Mouse (Mus musculus) Patski (cell line): Measurements from ENCODE around the gene Trip10. TPM values are rescaled to one million over a fixed set of nuclear protein-coding genes. Genes with fewer than 3 reads are reported as not detected.
A peak's percentile ranks its signal among the peaks of the same experiment; 100 is the strongest.
"Not testable (repeated sequence)": the region's sequence is repeated elsewhere in the genome, so short reads cannot be mapped to it uniquely, and the experiment has no call there.

Experiments used
- ATAC-seq: fragments of 100-300 bp; one replicate; pipeline ENCODE4 v1.8.0; 2021
- CTCF ChIA-PET: fragments of 350-600 bp; sonication (Branson Sonifier 250); formaldehyde crosslinking; loops from one replicate; lab custom pipeline; 2022; ENCODE audit warnings: inconsistent platforms; lab: Charles Lee
- POLR2A ChIA-PET: fragments of 350-600 bp; sonication (Branson Sonifier 250); formaldehyde crosslinking; loops from one replicate; lab custom pipeline; 2022; ENCODE audit warnings: antibody characterized with exemption, inconsistent platforms; lab: Charles Lee
- DNase-seq: peaks from one replicate; pipeline ENCODE4 v3.0.0-alpha.2; 2011; ENCODE audit warnings: low read depth, low spot score
- H3K27me3 ChIP-seq: fragments of 371-371 bp; one replicate; pipeline ENCODE4 v1.5.1; 2021
- CTCF ChIP-seq: fragments of 100-300 bp; IDR thresholded peaks from one replicate; pipeline ENCODE4 v1.5.1; 2021
- in situ Hi-C: fragments of 300-500 bp; cut with MboI; formaldehyde crosslinking; loops from 3 replicates; pipeline ENCODE4 v1.11.1; 2018; ENCODE audit warnings: low pct_unique_long_range_greater_than_20kb, mixed read lengths
- polyA plus RNA-seq: library from polyadenylated mRNA; unstranded; gene quantifications from one replicate; pipeline ENCODE4 v1.2.3, GENCODE M21; 2021

The Trip10 gene
- polyA plus RNA-seq, 1 experiment from 2014 or later = 157 TPM

GRCm38 (mm10) chr17:57275111-57275996 lies 26.1 kb downstream of the Trip10 start:
- in situ Hi-C loops = loop anchor here (5.0 kb wide), 1 partner anchor 58 kb away; no protein-coding TSS in a partner anchor
- ChIA-PET POLR2A (interaction anchor here (0.8 to 1.8 kb wide), 5 partner anchors 23 to 51 kb away, joined by 3 to 5 read pairs (median 3); partner anchors contain the start of genes Gpr108 and Trip10), CTCF (interaction anchor here (0.9 to 3.5 kb wide), 11 partner anchors 8 to 215 kb away, joined by 3 to 46 read pairs (median 9); partner anchors contain the start of gene Gpr108)
- no peak for TF ChIP-seq CTCF
- ATAC-seq (peak; percentile 70), DNase-seq (no peak)
- H3K27me3 ChIP-seq = peaks cover 10% of the 10 kb centered on the region

GRCm38 (mm10) chr17:57275997-57276351 lies 26.7 kb downstream of the Trip10 start:
- DNase-seq (no peak), ATAC-seq (peak; percentile 2)
- ChIA-PET POLR2A (interaction anchor here (0.8 to 1.8 kb wide), 5 partner anchors 20 to 29 kb away, joined by 3 to 5 read pairs (median 4); partner anchors contain the start of genes Gpr108 and Trip10), CTCF (interaction anchor here (0.8 to 3.5 kb wide), 19 partner anchors 9 to 275 kb away, joined by 3 to 46 read pairs (median 6); partner anchors contain the start of genes C3 and Gpr108)
- H3K27me3 ChIP-seq = peaks cover 16% of the 10 kb centered on the region
- no peak for TF ChIP-seq CTCF
- in situ Hi-C loops = loop anchor here (5.0 kb wide), 1 partner anchor 59 kb away; no protein-coding TSS in a partner anchor

- ChIA-PET POLR2A (interaction anchor here (0.7 to 1.8 kb wide), 4 partner anchors 21 to 57 kb away, joined by 3 to 5 read pairs (median 4); partner anchors contain the start of gene Gpr108), CTCF (interaction anchor here (0.6 to 3.5 kb wide), 22 partner anchors 9 to 276 kb away, joined by 3 to 46 read pairs (median 6); partner anchors contain the start of genes C3 and Gpr108)
- DNase-seq = peak; percentile 54
- ATAC-seq = peak; percentile 72
- peaks cover 19% of the 10 kb centered on the region for H3K27me3 ChIP-seq
- peak; percentile 96 for TF ChIP-seq CTCF
- in situ Hi-C loops = loop anchor here (5.0 kb wide), 1 partner anchor 59 kb away; no protein-coding TSS in a partner anchor
These were observed 27.4 kb downstream of the Trip10 start for GRCm38 (mm10) chr17:57276634-57277121.

GRCm38 (mm10) chr17:57277598-57278261 lies 28.5 kb downstream of the Trip10 start:
- CTCF ChIA-PET = interaction anchor here (0.6 to 3.5 kb wide), 11 partner anchors 9 to 277 kb away, joined by 3 to 46 read pairs (median 6); partner anchors contain the start of gene Gpr108

GRCm38 (mm10) chr17:57278537-57278936 lies 29.3 kb downstream of the Trip10 start:
- POLR2A ChIA-PET = no interaction called here
- H3K27me3 ChIP-seq = peaks cover 22% of the 10 kb centered on the region
- ATAC-seq (no peak), DNase-seq (no peak)
- CTCF ChIA-PET = no interaction called here
- no peak for TF ChIP-seq CTCF
- in situ Hi-C loops = loop anchor here (5.0 kb wide), 1 partner anchor 61 kb away; no protein-coding TSS in a partner anchor

More at GRCm38 (mm10) chr17:57277598-57278261, 28.5 kb downstream of the Trip10 start:
- not testable (repeated sequence) for DNase-seq, ATAC-seq
- in situ Hi-C loops = loop anchor here (5.0 kb wide), 1 partner anchor 60 kb away; no protein-coding TSS in a partner anchor
- H3K27me3 ChIP-seq = peaks cover 19% of the 10 kb centered on the region
- POLR2A ChIA-PET = interaction anchor here (0.7 kb wide), 1 partner anchor 58 kb away, joined by 4 read pairs; no protein-coding TSS in a partner anchor

- DNase-seq = no peak
- peaks cover 22% of the 10 kb centered on the region for H3K27me3 ChIP-seq
- ChIA-PET CTCF (interaction anchor here (0.9 kb wide), 1 partner anchor 31 kb away, joined by 3 read pairs; the partner anchor contains the start of gene Gpr108), POLR2A (no interaction called here)
- in situ Hi-C loops = loop anchor here (5.0 kb wide), 1 partner anchor 62 kb away; no protein-coding TSS in a partner anchor
- no peak for TF ChIP-seq CTCF
- no peak for ATAC-seq
These were observed 29.8 kb downstream of the Trip10 start, which contains the start of gene Vav1 for GRCm38 (mm10) chr17:57278943-57279590. Vav1 (plus strand) TSS chr17:57279100.

GRCm38 (mm10) chr17:57279591-57280224 lies 30.5 kb downstream of the Trip10 start:
- no peak for TF ChIP-seq CTCF
- ATAC-seq (no peak), DNase-seq (no peak)
- POLR2A ChIA-PET = no interaction called here
- peaks cover 22% of the 10 kb centered on the region for H3K27me3 ChIP-seq
- in situ Hi-C loops = loop anchor here (5.0 kb wide), 1 partner anchor 62 kb away; no protein-coding TSS in a partner anchor
- CTCF ChIA-PET = interaction anchor here (0.9 kb wide), 1 partner anchor 32 kb away, joined by 3 read pairs; the partner anchor contains the start of gene Gpr108

- in situ Hi-C loops = no loop called here
- TF ChIP-seq CTCF = no peak
- no peak for ATAC-seq
- POLR2A ChIA-PET = no interaction called here
- H3K27me3 ChIP-seq = peaks cover 22% of the 10 kb centered on the region
- CTCF ChIA-PET = no interaction called here
- no peak for DNase-seq
These were observed 31.2 kb downstream of the Trip10 start for GRCm38 (mm10) chr17:57280411-57280810.

- H3K27me3 ChIP-seq = peaks cover 21% of the 10 kb centered on the region
- DNase-seq (no peak), ATAC-seq (no peak)
- ChIA-PET POLR2A (interaction anchor here (0.6 kb wide), 1 partner anchor 180 kb away, joined by 3 read pairs; no protein-coding TSS in a partner anchor), CTCF (interaction anchor here (2.0 kb wide), 1 partner anchor 64 kb away, joined by 5 read pairs; no protein-coding TSS in a partner anchor)
- no peak for TF ChIP-seq CTCF
- in situ Hi-C loops = no loop called here
These were observed 34.7 kb downstream of the Trip10 start for GRCm38 (mm10) chr17:57283906-57284305.
